Mouse (Mus musculus) urinary bladder, postnatal 36 days (tissue): ENCODE results near the gene Kbtbd8.

Source experiments
- DNase-seq, 2 experiments: peaks; one replicate each; pipeline ENCODE4 v3.0.0; 2022; ENCODE audit warnings: low spot score in 2 of 2, mixed read lengths in 1 of 2

The Kbtbd8 gene

GRCm38 (mm10) chr6:95116946-95117345 is at the start of gene Kbtbd8:
TSS of gene Kbtbd8 (plus strand) at chr6:95117240.
- DNase-seq: no peak

- DNase-seq: no peak
These were observed 47.3 kb upstream of the Kbtbd8 start for GRCm38 (mm10) chr6:95069753-95070152.

- no peak for DNase-seq
These were observed 31.8 kb upstream of the Kbtbd8 start for GRCm38 (mm10) chr6:95085276-95085675.

DNA sequence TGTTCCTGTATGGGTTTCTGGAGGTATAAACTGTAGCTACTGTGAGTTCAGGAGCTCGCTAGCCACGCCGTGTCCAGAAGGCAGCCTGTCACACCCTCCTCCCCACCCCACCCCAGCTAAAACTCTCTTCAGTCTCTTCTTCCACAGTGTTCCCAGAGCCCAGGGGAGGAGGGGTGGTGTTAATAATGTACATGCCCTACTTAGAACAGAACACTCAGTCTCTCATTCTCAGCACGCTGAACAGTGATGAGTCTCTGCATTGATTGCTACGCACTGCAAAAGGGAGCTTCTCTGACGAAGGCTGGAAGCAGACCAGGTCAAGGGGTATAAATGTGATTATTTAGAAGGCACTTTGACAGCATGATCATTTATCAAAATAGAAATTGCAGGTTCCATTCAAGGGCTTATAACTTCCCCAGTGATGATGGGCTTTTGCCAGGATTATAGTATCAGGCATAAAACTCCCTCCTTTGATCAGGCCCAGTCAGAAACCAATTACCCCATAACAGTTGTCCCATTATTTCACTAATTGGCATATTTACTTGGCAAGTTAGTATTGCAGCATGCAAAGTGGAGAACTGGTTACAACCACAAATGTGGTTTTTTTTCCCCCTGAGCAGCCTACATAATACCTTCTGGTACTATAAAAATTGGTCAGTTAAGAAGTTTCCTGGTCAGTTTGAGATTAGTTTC is 29.7 kb upstream of the Kbtbd8 start:
- DNase-seq: no peak

DNA sequence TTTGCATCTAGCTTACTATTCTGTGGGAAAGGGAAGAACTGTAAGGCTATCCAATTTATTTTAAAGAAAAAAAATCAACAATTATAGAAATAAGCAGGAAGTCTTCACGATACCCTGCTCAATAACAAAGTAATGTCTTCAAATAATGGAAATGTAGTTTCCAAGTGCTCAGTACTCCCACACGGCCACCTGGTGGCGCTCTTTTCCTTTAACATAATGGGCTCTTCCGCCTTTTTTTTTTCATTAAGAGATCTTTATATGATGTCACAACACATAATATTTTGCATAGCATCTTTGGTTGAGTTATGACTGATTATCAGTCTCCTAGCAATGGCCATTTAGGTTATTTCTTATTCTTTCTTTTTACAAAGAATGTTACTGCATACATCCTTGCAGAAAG is 29.0 kb upstream of the Kbtbd8 start:
- DNase-seq: no peak

DNA sequence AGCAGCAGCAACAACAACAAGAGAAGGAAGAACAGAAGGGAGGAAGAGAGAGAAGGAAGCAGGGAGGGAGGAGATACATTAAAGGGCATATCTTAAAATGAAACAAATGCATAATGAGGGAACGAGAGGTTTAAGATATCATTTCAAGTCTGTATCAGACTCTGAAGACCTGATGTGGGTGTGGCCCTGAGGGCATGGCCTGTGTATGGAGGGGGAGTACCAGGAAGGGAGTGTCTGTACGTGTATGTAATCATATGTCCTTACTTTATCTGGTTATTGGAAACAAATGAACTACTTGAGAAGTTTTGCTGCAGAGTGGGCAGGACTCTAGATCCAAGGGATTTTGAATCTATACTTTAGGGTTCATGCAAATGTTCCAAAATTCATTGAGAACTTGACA is 22.3 kb upstream of the Kbtbd8 start:
- no peak for DNase-seq

- peak; percentile 66 to 81 for DNase-seq
These were observed 18.5 kb upstream of the Kbtbd8 start for GRCm38 (mm10) chr6:95098366-95099109.

DNA sequence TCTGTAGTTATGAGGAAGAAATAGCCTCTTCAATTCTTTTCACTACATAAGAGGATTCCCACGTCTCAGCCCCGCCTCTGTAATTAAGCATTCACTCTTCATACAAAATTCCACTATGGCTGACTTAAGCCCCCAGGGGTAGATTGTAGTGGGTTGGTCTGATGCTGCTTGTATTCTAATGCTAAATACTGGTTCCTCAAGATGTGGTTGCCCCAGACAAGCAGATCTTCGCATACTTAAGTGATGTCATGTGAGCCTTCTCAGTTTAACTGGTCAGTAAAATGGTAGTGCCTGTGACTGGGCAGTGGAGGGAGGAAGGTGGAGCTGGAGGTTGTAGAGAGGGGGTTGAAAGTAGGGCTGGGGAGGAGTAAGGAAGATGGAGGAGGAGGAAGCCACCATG is 13.3 kb upstream of the Kbtbd8 start:
- DNase-seq: no peak

DNA sequence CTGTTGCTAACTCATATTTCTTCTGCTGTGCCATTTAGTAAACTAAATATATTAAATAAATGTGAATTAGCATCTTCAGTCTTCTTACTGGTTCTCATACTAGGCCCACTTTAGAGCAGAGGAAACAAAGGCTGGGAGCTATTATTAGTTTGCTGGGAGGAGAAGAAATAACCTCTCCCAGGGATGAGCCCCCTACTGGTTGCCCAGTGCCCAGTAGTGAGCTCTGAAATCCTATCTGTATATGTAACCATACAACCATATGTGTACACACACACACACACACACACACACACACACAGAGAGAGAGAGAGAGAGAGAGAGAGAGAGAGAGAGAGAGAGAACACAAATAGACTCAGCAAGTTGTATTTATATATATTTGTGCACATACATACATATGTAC is 8.6 kb upstream of the Kbtbd8 start:
- DNase-seq: no peak

DNA sequence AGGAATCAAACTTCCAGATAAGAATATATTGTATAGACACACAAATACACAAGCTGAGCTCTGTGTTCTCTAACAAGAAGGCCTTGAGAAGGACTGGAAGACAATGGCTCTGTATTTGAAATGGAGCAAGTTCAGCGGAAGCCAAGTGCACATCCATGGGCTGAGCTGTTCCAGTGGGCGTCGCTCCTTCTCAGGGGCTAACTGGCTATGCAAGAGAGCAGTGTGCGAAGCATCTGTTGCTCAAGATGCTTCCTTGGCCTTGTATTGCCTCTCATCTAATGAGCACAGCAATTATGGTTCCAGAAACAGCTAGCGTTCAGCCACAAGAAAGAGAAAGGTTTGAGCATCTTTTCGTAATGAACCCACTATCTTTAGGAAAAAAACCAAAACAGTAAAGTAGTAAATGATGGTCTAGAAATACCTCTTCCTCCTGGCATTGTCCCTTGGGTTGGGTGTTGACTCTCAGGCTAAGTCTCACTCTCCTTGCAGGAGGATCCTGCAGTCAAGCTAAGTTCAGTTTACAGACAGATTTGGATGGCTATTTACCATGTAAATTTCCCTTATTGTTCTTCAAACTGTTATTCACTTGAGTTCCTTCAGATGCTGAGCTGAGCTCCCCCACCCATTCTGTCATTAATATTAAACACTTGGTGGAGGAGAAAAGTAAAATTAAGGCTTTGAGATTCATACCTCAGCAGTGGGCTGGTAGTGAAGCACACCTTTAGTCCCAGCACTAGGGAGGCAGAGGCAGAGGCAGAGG is 7.2 kb upstream of the Kbtbd8 start:
- no peak for DNase-seq

GRCm38 (mm10) chr6:95112015-95112414 is 5.0 kb upstream of the Kbtbd8 start:
- no peak for DNase-seq

- no peak for DNase-seq
These were observed 527 bp upstream of the Kbtbd8 start for GRCm38 (mm10) chr6:95116513-95116912.

GRCm38 (mm10) chr6:95117614-95118541 is 838 bp downstream of the Kbtbd8 start:
- peak; percentile 81 to 94 for DNase-seq

DNA sequence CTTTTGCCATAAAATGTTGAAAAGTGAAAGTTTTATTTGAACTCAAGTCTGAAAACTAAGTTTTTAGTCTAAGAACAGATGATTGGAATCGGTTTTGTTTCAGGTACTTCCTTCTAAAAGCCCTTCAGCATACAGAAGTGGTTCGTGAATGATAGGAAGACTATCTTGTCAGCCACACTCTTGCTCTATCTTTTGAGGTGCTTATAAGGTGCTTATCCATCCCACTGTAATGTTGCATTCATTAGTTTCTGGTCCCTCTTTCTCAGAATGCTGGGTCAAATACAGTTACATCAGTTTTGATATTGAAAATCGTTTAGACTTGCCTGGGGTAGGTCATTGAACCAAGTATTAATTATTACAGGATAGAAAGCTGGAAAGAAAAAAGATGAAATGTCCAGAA is 2.3 kb downstream of the Kbtbd8 start:
- DNase-seq: no peak

DNA sequence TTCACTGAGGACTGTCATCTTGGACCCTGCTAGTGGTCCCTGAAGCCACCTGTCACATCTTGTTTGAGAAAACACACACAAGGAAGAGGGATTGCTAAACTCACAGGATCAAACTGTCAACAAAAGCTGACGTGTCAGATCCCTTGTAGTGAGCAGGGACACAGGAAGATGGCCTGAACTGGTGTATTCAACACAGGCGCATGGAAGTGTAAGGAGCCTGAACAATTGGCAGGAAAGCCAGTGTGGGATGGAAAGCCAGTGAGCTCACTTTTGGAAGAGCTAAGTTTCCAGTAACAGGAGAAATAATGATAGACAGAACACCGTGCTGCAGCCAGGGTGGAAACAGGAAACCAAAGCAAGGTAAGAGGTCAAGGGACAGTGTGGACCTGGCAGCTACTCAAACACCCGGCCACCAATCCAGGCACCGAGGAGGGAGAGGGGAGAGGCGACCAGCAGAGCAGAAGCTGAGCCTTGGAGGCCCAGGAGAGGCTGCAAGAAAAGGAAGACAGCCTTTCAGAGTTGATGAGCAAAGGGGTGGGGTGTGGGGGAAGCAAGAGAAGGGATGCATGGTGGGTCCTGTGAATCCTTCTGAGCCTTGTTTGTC is 33.0 kb downstream of the Kbtbd8 start:
- DNase-seq: no peak

DNA sequence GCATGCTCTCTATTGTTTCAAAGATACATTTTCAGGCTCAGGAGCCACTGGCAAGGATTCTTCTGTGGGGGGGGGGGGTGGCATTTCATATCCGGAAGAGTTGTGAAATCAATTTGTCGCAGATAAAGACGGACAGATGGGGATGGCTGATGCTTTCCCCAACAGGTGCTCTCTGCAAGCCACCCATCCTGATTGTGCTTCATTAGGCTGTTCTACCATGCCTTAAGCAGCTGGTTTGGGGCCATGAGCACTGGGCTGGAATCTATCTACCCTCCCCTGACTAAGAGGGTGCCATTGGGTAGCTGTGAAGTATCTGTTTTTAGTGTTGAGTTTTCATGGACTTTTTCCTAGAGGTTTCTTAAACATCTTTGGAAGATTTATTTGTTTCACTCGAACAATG is 33.8 kb downstream of the Kbtbd8 start:
- DNase-seq: no peak

GRCm38 (mm10) chr6:95151563-95151962 is 34.5 kb downstream of the Kbtbd8 start:
- no peak for DNase-seq

DNA sequence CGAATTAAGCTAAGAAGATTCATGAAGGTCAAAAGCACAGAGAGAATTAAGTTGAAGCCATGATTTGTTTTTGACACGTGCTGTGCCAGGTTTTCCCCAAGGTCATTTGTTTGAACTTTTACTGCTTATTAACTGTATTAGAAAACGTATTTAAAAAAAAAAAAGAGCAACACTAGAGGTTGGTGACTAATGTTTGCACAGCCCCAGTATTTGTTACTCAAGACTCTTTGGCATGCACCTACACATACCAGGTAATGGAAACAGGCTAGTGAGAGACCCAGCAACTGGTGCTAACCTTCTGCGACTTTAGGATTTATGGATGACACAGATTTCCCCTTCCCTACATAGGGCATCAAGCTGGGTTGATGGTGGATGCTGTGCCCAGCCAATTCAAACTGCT is 46.9 kb downstream of the Kbtbd8 start:
- peak in 1 of 2 experiments; percentile 1 for DNase-seq

GRCm38 (mm10) chr6:95165630-95166029 is 48.6 kb downstream of the Kbtbd8 start:
- no peak for DNase-seq

DNA sequence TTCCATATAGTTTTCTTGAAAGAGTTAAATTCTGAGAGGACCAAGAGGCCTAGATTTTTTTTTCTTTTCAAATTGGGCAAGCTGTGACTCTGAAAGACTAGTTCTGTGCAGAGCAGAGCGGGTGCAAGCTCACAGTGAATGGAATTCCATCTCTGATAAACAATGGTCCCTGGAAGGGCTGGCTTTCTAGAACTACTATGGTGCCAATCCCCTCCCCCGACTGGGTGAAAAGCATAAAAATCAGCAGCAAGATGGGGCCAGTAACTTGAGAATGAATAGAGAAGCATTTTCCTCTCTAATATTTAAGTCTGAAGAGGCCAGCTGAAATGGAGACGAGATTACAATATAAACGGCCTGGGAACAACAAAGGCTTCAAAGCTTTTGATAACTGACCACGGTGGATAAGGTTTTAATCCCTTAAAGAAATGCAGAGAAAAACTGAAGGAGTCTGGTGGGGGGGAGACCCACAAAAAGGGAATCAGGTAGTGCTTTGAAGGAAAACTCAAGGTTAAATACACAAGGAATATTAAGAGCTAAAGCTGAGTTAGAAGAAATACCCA is 50.7 kb downstream of the Kbtbd8 start:
- DNase-seq: no peak

GRCm38 (mm10) chr6:95169411-95169810 is 52.4 kb downstream of the Kbtbd8 start:
- DNase-seq: no peak
